ENCODE assay signal across 28 mouse cellular contexts in the genomic region with DNA sequence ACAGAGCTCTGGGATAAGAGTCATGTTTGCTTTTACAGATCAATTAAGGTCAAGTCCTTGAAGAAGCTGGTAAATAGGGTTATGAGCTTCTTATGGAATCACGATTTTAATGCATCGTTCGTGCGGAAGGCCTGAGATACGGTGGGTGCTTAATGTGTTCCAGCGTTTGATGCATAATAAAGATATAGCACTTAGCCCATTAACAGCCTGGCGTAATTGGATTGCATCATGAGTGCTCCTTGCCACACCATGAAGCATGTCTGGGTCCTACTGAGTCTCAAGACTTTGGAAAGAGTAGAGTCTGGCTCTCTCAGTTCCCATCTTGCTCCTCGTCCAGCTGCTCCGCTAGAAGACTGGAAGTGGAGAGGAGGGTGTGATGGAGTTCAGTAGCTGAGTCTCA.
"Had no signal": no experiment of that assay in that cellular context is flagged by ENCODE, and none has a peak within 500 bp of the region (broad histone marks: within the 10 kb centered on the region; RNA-seq: fewer than 3 reads in every experiment).

No protein-coding gene starts in this region.

- H3K36me3 ChIP-seq: embryonic facial prominence, embryonic 10.5 days; embryonic facial prominence, embryonic 12.5 days; embryonic facial prominence, embryonic 13.5 days; embryonic facial prominence, embryonic 15.5 days; forebrain, embryonic 10.5 days; forebrain, embryonic 12.5 days; forebrain, embryonic 15.5 days had no signal

- DNase-seq: cerebellum, adult 8-10 months; cerebellum, adult 9-10 months; cerebellum, adult 9-11 months; cerebellum, postnatal 10 days; cerebellum, postnatal 14 days; cerebellum, postnatal 25 days; cerebellum, postnatal 36 days; embryo, embryonic 11 days; forebrain, postnatal 0 days; gastrocnemius, adult 2 months; gastrocnemius, postnatal 10 days; gastrocnemius, postnatal 14 days; gastrocnemius, postnatal 25 days; gastrocnemius, postnatal 36 days; heart, adult 11 months; heart, adult 18-20 months; heart, adult 2 months had no signal

- H3K27ac ChIP-seq: embryonic facial prominence, embryonic 10.5 days; embryonic facial prominence, embryonic 12.5 days; embryonic facial prominence, embryonic 13.5 days; embryonic facial prominence, embryonic 15.5 days; forebrain, embryonic 12.5 days; forebrain, embryonic 13.5 days; forebrain, embryonic 15.5 days; heart, adult 2 months had no signal

- ATAC-seq: forebrain, embryonic 13.5 days; forebrain, embryonic 14.5 days; forebrain, embryonic 15.5 days; forebrain, embryonic 16.5 days; forebrain, postnatal 0 days had no signal

- H3K27me3 ChIP-seq: embryonic facial prominence, embryonic 12.5 days; embryonic facial prominence, embryonic 13.5 days; embryonic facial prominence, embryonic 15.5 days; forebrain, embryonic 13.5 days; forebrain, embryonic 15.5 days had no signal

- H3K4me2 ChIP-seq: embryonic facial prominence, embryonic 12.5 days; embryonic facial prominence, embryonic 13.5 days; embryonic facial prominence, embryonic 15.5 days; forebrain, embryonic 12.5 days; forebrain, embryonic 13.5 days; forebrain, embryonic 15.5 days had no signal

- H3K4me3 ChIP-seq: embryonic facial prominence, embryonic 10.5 days; embryonic facial prominence, embryonic 12.5 days; embryonic facial prominence, embryonic 13.5 days; embryonic facial prominence, embryonic 15.5 days; erythroblast, embryonic 14.5 days; forebrain, embryonic 10.5 days; forebrain, embryonic 12.5 days; forebrain, embryonic 13.5 days; forebrain, embryonic 15.5 days; gastrocnemius, adult 2 months; heart, adult 2 months had no signal

- H3K9me3 ChIP-seq: embryonic facial prominence, embryonic 10.5 days; embryonic facial prominence, embryonic 12.5 days; embryonic facial prominence, embryonic 13.5 days; embryonic facial prominence, embryonic 15.5 days; forebrain, embryonic 10.5 days; forebrain, embryonic 12.5 days; forebrain, embryonic 13.5 days; forebrain, embryonic 15.5 days had no signal

- H3K4me1 ChIP-seq: forebrain, embryonic 13.5 days; forebrain, embryonic 15.5 days had no signal

- H3K9ac ChIP-seq: embryonic facial prominence, embryonic 12.5 days; embryonic facial prominence, embryonic 13.5 days; embryonic facial prominence, embryonic 15.5 days; forebrain, embryonic 12.5 days; forebrain, embryonic 13.5 days; forebrain, embryonic 15.5 days; forebrain, postnatal 0 days had no signal
